8 mouse cellular contexts compared by ENCODE assay signal in the genomic region with DNA sequence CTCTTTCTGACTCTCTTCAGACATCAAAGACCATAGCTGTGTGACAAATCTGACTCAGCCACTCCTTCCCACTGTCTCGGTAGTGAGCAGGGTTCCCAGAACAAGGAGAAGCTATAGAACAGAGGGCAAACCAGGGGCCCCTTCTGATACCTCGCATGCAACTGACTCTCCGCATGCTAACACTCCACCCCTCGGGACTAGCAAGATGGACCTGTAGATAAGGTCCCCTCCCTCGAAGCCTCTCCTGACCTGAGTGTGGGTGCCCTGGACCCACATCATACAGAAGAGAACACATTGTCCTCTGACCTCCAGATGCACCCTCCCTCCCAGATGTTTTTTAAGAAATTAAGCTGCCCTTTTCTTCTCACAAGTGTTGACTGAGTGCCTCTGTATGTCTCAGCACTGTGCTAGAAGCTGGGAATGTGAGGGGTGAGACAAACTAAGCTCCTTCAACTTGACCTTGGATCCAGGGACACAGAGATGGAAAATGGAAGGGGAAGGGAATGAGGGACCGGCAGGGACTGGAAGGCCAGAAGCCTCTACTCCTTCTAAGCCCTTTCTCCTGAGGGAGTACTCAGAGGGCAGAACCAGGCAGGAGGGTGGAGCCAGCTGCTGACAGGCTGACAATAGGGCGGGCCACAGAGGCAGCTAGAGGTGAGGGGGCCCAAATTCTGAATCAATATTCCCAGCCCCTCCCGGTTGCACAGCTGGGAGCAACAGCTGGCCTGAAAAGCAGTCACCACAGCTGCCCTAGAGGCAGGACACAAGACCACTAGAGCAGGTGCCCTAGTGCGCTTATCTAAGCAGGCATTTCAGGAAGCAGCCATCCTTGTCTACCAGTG. TPM values are rescaled to one million over a fixed set of nuclear protein-coding genes. Genes with fewer than 3 reads are reported as not detected.
DNase-seq lines count a peak whose midpoint lies in the region; ATAC-seq lines count a peak whose summit lies in the region.

No protein-coding gene starts in this region.

- peak; percentile 29 for DNase-seq in gastrocnemius, postnatal 25 days
- DNase-seq in gastrocnemius, adult 8-10 months (ENCODE audit: low spot score in 2 of 2) = no peak
- DNase-seq in intestine, embryonic 14.5 days (ENCODE audit: low spot score) = no peak
- DNase-seq in left cerebral cortex, postnatal 10 days (ENCODE audit: extremely low spot score in 1 of 2, low spot score in 2 of 2) = no peak

- intact Hi-C loops in left cerebral cortex, postnatal 10 days (cut with DNase I) = loop anchor here (5.0 kb wide), 1 partner anchor 99 kb away; no protein-coding TSS in a partner anchor

- 25% methylated on average over 9 of the region's 9 CpGs for WGBS in embryonic facial prominence, embryonic 13.5 days
- 31% methylated on average over 9 of the region's 9 CpGs for WGBS in intestine, embryonic 14.5 days
- WGBS in lung, embryonic 16.5 days = 30% methylated on average over 9 of the region's 9 CpGs
- WGBS in stomach, embryonic 14.5 days = 25% methylated on average over 9 of the region's 9 CpGs

- peak overlapping the region; percentile 51 for H3K9ac ChIP-seq in embryonic facial prominence, embryonic 13.5 days
- peak overlapping the region; percentile 30; the same call in 1 of the 2 replicates for H3K9ac ChIP-seq in intestine, embryonic 14.5 days (ENCODE audit: low read length)
- no peak overlapping the region for H3K9ac ChIP-seq in lung, embryonic 16.5 days (ENCODE audit: low read length)
- H3K9ac ChIP-seq in stomach, embryonic 14.5 days (replicated peaks; ENCODE audit: low read depth, low read length) = no peak overlapping the region; the same call in 1 of the 2 replicates

- H3K27ac ChIP-seq in embryonic facial prominence, embryonic 13.5 days = no peak overlapping the region
- H3K27ac ChIP-seq in intestine, embryonic 14.5 days (ENCODE audit: low read depth) = no peak overlapping the region
- H3K27ac ChIP-seq in lung, embryonic 16.5 days (ENCODE audit: low read length) = no peak overlapping the region
- no peak overlapping the region for H3K27ac ChIP-seq in stomach, embryonic 14.5 days (ENCODE audit: low read length)

- H3K4me1 ChIP-seq in embryonic facial prominence, embryonic 13.5 days = peaks cover 60% of the 10 kb centered on the region
- peaks cover 33% of the 10 kb centered on the region for H3K4me1 ChIP-seq in intestine, embryonic 14.5 days (replicated peaks; ENCODE audit: control insufficient read depth, insufficient read depth, low read length)
- H3K4me1 ChIP-seq in lung, embryonic 16.5 days (replicated peaks; ENCODE audit: control insufficient read depth, insufficient read depth, low read length) = peaks cover 27% of the 10 kb centered on the region
- H3K4me1 ChIP-seq in stomach, embryonic 14.5 days (ENCODE audit: control insufficient read depth, insufficient read depth, low read length) = peaks cover 29% of the 10 kb centered on the region

- H3K27me3 ChIP-seq in embryonic facial prominence, embryonic 13.5 days = no peaks in the 10 kb centered on the region
- no peaks in the 10 kb centered on the region for H3K27me3 ChIP-seq in intestine, embryonic 14.5 days (replicated peaks; ENCODE audit: control insufficient read depth, insufficient read depth, low read length)
- H3K27me3 ChIP-seq in lung, embryonic 16.5 days (ENCODE audit: control insufficient read depth, insufficient read depth, low read depth, low read length) = no peaks in the 10 kb centered on the region
- H3K27me3 ChIP-seq in stomach, embryonic 14.5 days (ENCODE audit: control insufficient read depth, insufficient read depth, low read length) = no peaks in the 10 kb centered on the region

- no peaks in the 10 kb centered on the region for H3K9me3 ChIP-seq in embryonic facial prominence, embryonic 13.5 days
- H3K9me3 ChIP-seq in intestine, embryonic 14.5 days (ENCODE audit: control insufficient read depth, low read length) = no peaks in the 10 kb centered on the region
- no peaks in the 10 kb centered on the region for H3K9me3 ChIP-seq in lung, embryonic 16.5 days (ENCODE audit: control insufficient read depth, low read length)
- H3K9me3 ChIP-seq in stomach, embryonic 14.5 days (ENCODE audit: control insufficient read depth, low read depth, low read length) = no peaks in the 10 kb centered on the region

- H3K4me3 ChIP-seq in embryonic facial prominence, embryonic 13.5 days = peak overlapping the region; percentile 72
- peak overlapping the region; percentile 73 for H3K4me3 ChIP-seq in intestine, embryonic 14.5 days (ENCODE audit: low read depth, low read length)
- no peak overlapping the region for H3K4me3 ChIP-seq in lung, embryonic 16.5 days (ENCODE audit: low read length)
- peak overlapping the region; percentile 65; the same call in 1 of the 2 replicates for H3K4me3 ChIP-seq in stomach, embryonic 14.5 days (ENCODE audit: low read depth, low read length)

- H3K36me3 ChIP-seq in embryonic facial prominence, embryonic 13.5 days = peaks cover 7% of the 10 kb centered on the region; the same call in 1 of the 2 replicates
- 0 out of 2 replicates have a peak, but pooled peaks cover 4% of the 10 kb centered on the region for H3K36me3 ChIP-seq in intestine, embryonic 14.5 days (ENCODE audit: control insufficient read depth, insufficient read depth, low read length)
- no peaks in the 10 kb centered on the region for H3K36me3 ChIP-seq in lung, embryonic 16.5 days (ENCODE audit: control insufficient read depth, insufficient read depth, low read length)
- H3K36me3 ChIP-seq in stomach, embryonic 14.5 days (ENCODE audit: control insufficient read depth, insufficient read depth, low read length) = no peaks in the 10 kb centered on the region

- no peak for ATAC-seq in embryonic facial prominence, embryonic 13.5 days (ENCODE audit: insufficient number of reproducible peaks, insufficient read depth, low FRiP score, low TSS enrichment, low read depth)
- no peak for ATAC-seq in intestine, embryonic 14.5 days (replicated peaks; ENCODE audit: low FRiP score, low TSS enrichment, low read depth)
- no peak for ATAC-seq in lung, embryonic 16.5 days (ENCODE audit: low read depth)
- ATAC-seq in stomach, embryonic 14.5 days (ENCODE audit: insufficient number of reproducible peaks, insufficient read depth, low FRiP score, low read depth) = peak; percentile 57; the same call in 1 of the 2 replicates
- no peak for ATAC-seq in inflammation-experienced regulatory T-cells, adult 6 months

- H3K4me2 ChIP-seq in embryonic facial prominence, embryonic 13.5 days = peak overlapping the region; percentile 77
- H3K4me2 ChIP-seq in intestine, embryonic 14.5 days (ENCODE audit: low read length) = peak overlapping the region; percentile 82
- H3K4me2 ChIP-seq in lung, embryonic 16.5 days (ENCODE audit: low read depth, low read length) = peak overlapping the region; percentile 16; the same call in 1 of the 2 replicates
- H3K4me2 ChIP-seq in stomach, embryonic 14.5 days (replicated peaks; ENCODE audit: low read depth, low read length) = peak overlapping the region; percentile 88

RNA-seq across cellular contexts. Expression of gene Atp2b4, which starts 2.6 kb away (rescaled TPM):
- total RNA-seq in gastrocnemius, postnatal 25 days (2021) = 10 to 100 TPM; 12.0 to 17.2 TPM
- total RNA-seq in gastrocnemius, adult 8-10 months (2022) = 1 to 10 TPM; 6.1 to 8.8 (median 6.6) TPM
- polyA plus RNA-seq in embryonic facial prominence, embryonic 13.5 days (2015; fragmentation: Nextera tagmentation; extraction: Ambion mirVana) = 25.3 and 26.1 TPM in 2 replicates
- 30.7 and 32.3 TPM in 2 replicates for polyA plus RNA-seq in intestine, embryonic 14.5 days (2014; fragmentation: Nextera tagmentation; extraction: Ambion mirVana)
- 7.7 and 9.0 TPM in 2 replicates for polyA plus RNA-seq in lung, embryonic 16.5 days (2015; fragmentation: Nextera tagmentation; extraction: Ambion mirVana)
- polyA plus RNA-seq in stomach, embryonic 14.5 days (2014; fragmentation: Nextera tagmentation; extraction: Ambion mirVana) = 38.3 and 38.8 TPM in 2 replicates
- total RNA-seq in left cerebral cortex, postnatal 10 days (2021) = 100 to 1,000 TPM; 257 to 273 TPM
- 10 to 100 TPM; 13.7 to 26.5 (median 16.2) TPM for polyA plus RNA-seq in inflammation-experienced regulatory T-cells, adult 6 months (2017; shearing (Covaris generic))

Comparison
In these comparisons a context has a peak if more than half of its experiments do, and no peak if none do; other contexts are left out.
1. H3K4me2 ChIP-seq: peak in every context shown above with its lines; median percentile 88 in stomach, embryonic 14.5 days; 82 in intestine, embryonic 14.5 days; 77 in embryonic facial prominence, embryonic 13.5 days; 16 in lung, embryonic 16.5 days.
2. H3K9ac ChIP-seq: peak in embryonic facial prominence, embryonic 13.5 days (single experiment) and intestine, embryonic 14.5 days (single experiment); none in lung, embryonic 16.5 days (single experiment) and stomach, embryonic 14.5 days (single experiment).